Comparison of ENCODE assay signal across 14 mouse cellular contexts in genomic region chr13:55168255-55168654, GRCm38 (mm10). TPM values are rescaled to one million over a fixed set of nuclear protein-coding genes. Genes with fewer than 3 reads are reported as not detected.
DNase-seq lines count a peak whose midpoint lies in the region; ATAC-seq lines count a peak whose summit lies in the region.
"Had no signal": no experiment of that assay in that cellular context is flagged by ENCODE, and none has a peak within 500 bp of the region (broad histone marks: within the 10 kb centered on the region; RNA-seq: fewer than 3 reads in every experiment).

No protein-coding gene starts in this region.

- H3K4me3 ChIP-seq in hindbrain, embryonic 12.5 days: no peak overlapping the region
- H3K4me3 ChIP-seq in hindbrain, embryonic 16.5 days (ENCODE audit: low read length): no peak overlapping the region
- no peak overlapping the region for H3K4me3 ChIP-seq in neural tube, embryonic 13.5 days
- H3K4me3 ChIP-seq in neural tube, embryonic 15.5 days (replicated peaks): no peak overlapping the region
- no peak overlapping the region for H3K4me3 ChIP-seq in kidney, embryonic 15.5 days (replicated peaks)
- H3K4me3 ChIP-seq in stomach, embryonic 16.5 days (replicated peaks; ENCODE audit: low read length): no peak overlapping the region

- no peak for DNase-seq in thymus, postnatal 25 days
- no peak for DNase-seq in layer of hippocampus, adult 9-10 months (ENCODE audit: low spot score)

- 94% methylated on average over 5 of the region's 5 CpGs for WGBS in hindbrain, embryonic 12.5 days
- WGBS in hindbrain, embryonic 16.5 days: 86% methylated on average over 5 of the region's 5 CpGs
- 95% methylated on average over 5 of the region's 5 CpGs for WGBS in neural tube, embryonic 13.5 days
- 92% methylated on average over 5 of the region's 5 CpGs for WGBS in neural tube, embryonic 15.5 days
- WGBS in kidney, embryonic 15.5 days: 90% methylated on average over 5 of the region's 5 CpGs
- WGBS in stomach, embryonic 16.5 days: 64% methylated on average over 5 of the region's 5 CpGs

- H3K9ac ChIP-seq in hindbrain, embryonic 12.5 days: no peak overlapping the region
- H3K9ac ChIP-seq in hindbrain, embryonic 16.5 days (ENCODE audit: low read depth, low read length): no peak overlapping the region
- 0 out of 2 replicates have a peak overlapping the region, but pooled peaks have one; percentile 1 for H3K9ac ChIP-seq in neural tube, embryonic 13.5 days
- no peak overlapping the region for H3K9ac ChIP-seq in neural tube, embryonic 15.5 days (replicated peaks)
- H3K9ac ChIP-seq in kidney, embryonic 15.5 days: no peak overlapping the region
- no peak overlapping the region for H3K9ac ChIP-seq in stomach, embryonic 16.5 days (ENCODE audit: low read length)

- no peak overlapping the region for H3K4me2 ChIP-seq in hindbrain, embryonic 12.5 days (replicated peaks)
- H3K4me2 ChIP-seq in hindbrain, embryonic 16.5 days (ENCODE audit: low read length): no peak overlapping the region
- H3K4me2 ChIP-seq in neural tube, embryonic 13.5 days: no peak overlapping the region
- no peak overlapping the region for H3K4me2 ChIP-seq in neural tube, embryonic 15.5 days
- no peak overlapping the region for H3K4me2 ChIP-seq in kidney, embryonic 15.5 days
- no peak overlapping the region for H3K4me2 ChIP-seq in stomach, embryonic 16.5 days (ENCODE audit: low read depth, low read length)

- peak overlapping the region; percentile 46 for H3K27ac ChIP-seq in hindbrain, embryonic 12.5 days
- H3K27ac ChIP-seq in hindbrain, embryonic 16.5 days (ENCODE audit: low read depth, low read length): no peak overlapping the region
- peak overlapping the region; percentile 52 for H3K27ac ChIP-seq in neural tube, embryonic 13.5 days (replicated peaks)
- H3K27ac ChIP-seq in neural tube, embryonic 15.5 days (replicated peaks): no peak overlapping the region
- peak overlapping the region; percentile 83 for H3K27ac ChIP-seq in kidney, embryonic 15.5 days
- H3K27ac ChIP-seq in stomach, embryonic 16.5 days (ENCODE audit: low read length): peak overlapping the region; percentile 75

- no peaks in the 10 kb centered on the region for H3K9me3 ChIP-seq in hindbrain, embryonic 12.5 days (replicated peaks)
- H3K9me3 ChIP-seq in hindbrain, embryonic 16.5 days (ENCODE audit: control insufficient read depth, low read length): no peaks in the 10 kb centered on the region
- no peaks in the 10 kb centered on the region for H3K9me3 ChIP-seq in neural tube, embryonic 13.5 days
- H3K9me3 ChIP-seq in neural tube, embryonic 15.5 days (replicated peaks): no peaks in the 10 kb centered on the region
- H3K9me3 ChIP-seq in kidney, embryonic 15.5 days (replicated peaks): no peaks in the 10 kb centered on the region
- no peaks in the 10 kb centered on the region for H3K9me3 ChIP-seq in stomach, embryonic 16.5 days (replicated peaks; ENCODE audit: control insufficient read depth, low read length)

- H3K36me3 ChIP-seq in hindbrain, embryonic 12.5 days: no peaks in the 10 kb centered on the region
- H3K36me3 ChIP-seq in hindbrain, embryonic 16.5 days (ENCODE audit: control insufficient read depth, insufficient read depth, low read length): no peaks in the 10 kb centered on the region
- no peaks in the 10 kb centered on the region for H3K36me3 ChIP-seq in neural tube, embryonic 13.5 days
- H3K36me3 ChIP-seq in neural tube, embryonic 15.5 days: no peaks in the 10 kb centered on the region
- H3K36me3 ChIP-seq in kidney, embryonic 15.5 days: peaks cover 21% of the 10 kb centered on the region
- no peaks in the 10 kb centered on the region for H3K36me3 ChIP-seq in stomach, embryonic 16.5 days (ENCODE audit: control insufficient read depth, insufficient read depth, low read length)

- ATAC-seq in hindbrain, embryonic 12.5 days (ENCODE audit: low FRiP score): no peak
- no peak for ATAC-seq in hindbrain, embryonic 16.5 days
- no peak for ATAC-seq in neural tube, embryonic 13.5 days (ENCODE audit: low read depth)
- ATAC-seq in neural tube, embryonic 15.5 days (ENCODE audit: low FRiP score): no peak
- ATAC-seq in kidney, embryonic 15.5 days (replicated peaks; ENCODE audit: low FRiP score): no peak
- no peak for ATAC-seq in stomach, embryonic 16.5 days (ENCODE audit: insufficient read depth, low FRiP score)

- H3K4me1 ChIP-seq in hindbrain, embryonic 12.5 days: peaks cover 34% of the 10 kb centered on the region
- H3K4me1 ChIP-seq in hindbrain, embryonic 16.5 days (ENCODE audit: control insufficient read depth, insufficient read depth, low read depth, low read length): peaks cover 20% of the 10 kb centered on the region
- peaks cover 41% of the 10 kb centered on the region for H3K4me1 ChIP-seq in neural tube, embryonic 13.5 days (replicated peaks)
- peaks cover 28% of the 10 kb centered on the region for H3K4me1 ChIP-seq in neural tube, embryonic 15.5 days
- H3K4me1 ChIP-seq in kidney, embryonic 15.5 days: peaks cover 45% of the 10 kb centered on the region
- peaks cover 25% of the 10 kb centered on the region for H3K4me1 ChIP-seq in stomach, embryonic 16.5 days (ENCODE audit: control insufficient read depth, insufficient read depth, low read length)

- H3K27me3 ChIP-seq in hindbrain, embryonic 12.5 days: no peaks in the 10 kb centered on the region; the same call in 1 of the 2 replicates
- H3K27me3 ChIP-seq in hindbrain, embryonic 16.5 days (replicated peaks; ENCODE audit: control insufficient read depth, insufficient read depth, low read length): no peaks in the 10 kb centered on the region
- H3K27me3 ChIP-seq in neural tube, embryonic 13.5 days: no peaks in the 10 kb centered on the region
- no peaks in the 10 kb centered on the region for H3K27me3 ChIP-seq in neural tube, embryonic 15.5 days (replicated peaks)
- no peaks in the 10 kb centered on the region for H3K27me3 ChIP-seq in kidney, embryonic 15.5 days
- H3K27me3 ChIP-seq in stomach, embryonic 16.5 days (ENCODE audit: control insufficient read depth, insufficient read depth, low read length): no peaks in the 10 kb centered on the region

RNA-seq across cellular contexts. Expression of gene Fgfr4, which starts 15.8 kb away (rescaled TPM):
- 2.7 and 2.9 TPM in 2 replicates for polyA plus RNA-seq in hindbrain, embryonic 12.5 days (2016; fragmentation: Nextera tagmentation; extraction: Ambion mirVana)
- polyA plus RNA-seq in hindbrain, embryonic 16.5 days (2015; fragmentation: Nextera tagmentation; extraction: Ambion mirVana): 1.3 and 1.6 TPM in 2 replicates
- polyA plus RNA-seq in neural tube, embryonic 13.5 days (2015; fragmentation: Nextera tagmentation; extraction: Ambion mirVana): 1.1 and 1.9 TPM in 2 replicates
- polyA plus RNA-seq in neural tube, embryonic 15.5 days (2015; fragmentation: Nextera tagmentation; extraction: Ambion mirVana): 1.7 and 2.2 TPM in 2 replicates
- 16.4 and 19.8 TPM in 2 replicates for polyA plus RNA-seq in kidney, embryonic 15.5 days (2015; fragmentation: Nextera tagmentation; extraction: Ambion mirVana)
- 6.8 and 7.8 TPM in 2 replicates for polyA plus RNA-seq in stomach, embryonic 16.5 days (2015; fragmentation: Nextera tagmentation; extraction: Ambion mirVana)

RNA-seq across cellular contexts. Expression of gene Gm17617, which starts 34.9 kb away (rescaled TPM):
- not detected in 2 replicates for polyA plus RNA-seq in hindbrain, embryonic 12.5 days (2016; fragmentation: Nextera tagmentation; extraction: Ambion mirVana)
- not detected in 2 replicates for polyA plus RNA-seq in hindbrain, embryonic 16.5 days (2015; fragmentation: Nextera tagmentation; extraction: Ambion mirVana)
- polyA plus RNA-seq in neural tube, embryonic 13.5 days (2015; fragmentation: Nextera tagmentation; extraction: Ambion mirVana): not detected in 2 replicates
- not detected in 2 replicates for polyA plus RNA-seq in neural tube, embryonic 15.5 days (2015; fragmentation: Nextera tagmentation; extraction: Ambion mirVana)
- polyA plus RNA-seq in kidney, embryonic 15.5 days (2015; fragmentation: Nextera tagmentation; extraction: Ambion mirVana): not detected in 2 replicates
- not detected in 2 replicates for polyA plus RNA-seq in stomach, embryonic 16.5 days (2015; fragmentation: Nextera tagmentation; extraction: Ambion mirVana)
- polyA plus RNA-seq: C2C12; cortical plate, adult 2 months; forebrain, embryonic 11.5 days; heart, postnatal 0 days; liver, adult 2 months; spleen, adult 2 months had no signal

RNA-seq across cellular contexts. Expression of gene Nsd1, which starts 41.3 kb away (rescaled TPM):
- polyA plus RNA-seq in hindbrain, embryonic 12.5 days (2016; fragmentation: Nextera tagmentation; extraction: Ambion mirVana): 78.7 and 81.6 TPM in 2 replicates
- 40.8 and 46.3 TPM in 2 replicates for polyA plus RNA-seq in hindbrain, embryonic 16.5 days (2015; fragmentation: Nextera tagmentation; extraction: Ambion mirVana)
- polyA plus RNA-seq in neural tube, embryonic 13.5 days (2015; fragmentation: Nextera tagmentation; extraction: Ambion mirVana): 58.1 and 62.2 TPM in 2 replicates
- polyA plus RNA-seq in neural tube, embryonic 15.5 days (2015; fragmentation: Nextera tagmentation; extraction: Ambion mirVana): 51.4 and 52.1 TPM in 2 replicates
- polyA plus RNA-seq in kidney, embryonic 15.5 days (2015; fragmentation: Nextera tagmentation; extraction: Ambion mirVana): 65.1 and 66.9 TPM in 2 replicates
- 37.9 and 44.6 TPM in 2 replicates for polyA plus RNA-seq in stomach, embryonic 16.5 days (2015; fragmentation: Nextera tagmentation; extraction: Ambion mirVana)

Comparison
In these comparisons a context has a peak if more than half of its experiments do, and no peak if none do; other contexts are left out.
1. H3K27ac ChIP-seq: peak in hindbrain, embryonic 12.5 days (single experiment), neural tube, embryonic 13.5 days (single experiment), kidney, embryonic 15.5 days (single experiment) and stomach, embryonic 16.5 days (single experiment); none in hindbrain, embryonic 16.5 days (single experiment) and neural tube, embryonic 15.5 days (single experiment).